Mouse (Mus musculus) lung, embryonic 14.5 days (tissue): ENCODE data around the gene Serbp1. TPM values are rescaled to one million over a fixed set of nuclear protein-coding genes. Genes with fewer than 3 reads are reported as not detected.

Experiments used
- ATAC-seq: fragments of 200-750 bp; cut with Nextera tagmentation; 2 replicates; pipeline ENCODE4 v1.8.0; 2017; ENCODE audit warnings: mild to moderate bottlenecking, moderate TSS enrichment, moderate library complexity; ENCODE audit not compliant: insufficient read depth
- DNase-seq: peaks from one replicate; pipeline ENCODE4 v3.0.0-alpha.2; 2015
- H3K27ac ChIP-seq: fragments of 300-500 bp; sonication (generic); 2 replicates; pipeline ENCODE4 v1.5.1; 2014; ENCODE audit warnings: low read depth, mild to moderate bottlenecking, moderate library complexity
- H3K27me3 ChIP-seq: fragments of 300-500 bp; sonication (generic); 2 replicates; pipeline ENCODE4 v1.6.1; 2014; ENCODE audit warnings: low read length, control low read depth; ENCODE audit not compliant: insufficient read depth
- H3K36me3 ChIP-seq: fragments of 300-500 bp; sonication (generic); 2 replicates; pipeline ENCODE4 v1.6.1; 2014; ENCODE audit warnings: control low read depth; ENCODE audit not compliant: insufficient read depth
- H3K4me1 ChIP-seq: fragments of 300-500 bp; sonication (generic); 2 replicates; pipeline ENCODE4 v1.6.1; 2014; ENCODE audit warnings: antibody characterized with exemption, control low read depth; ENCODE audit not compliant: insufficient read depth
- H3K4me2 ChIP-seq: fragments of 300-500 bp; sonication (generic); 2 replicates; pipeline ENCODE4 v1.6.1; 2014; ENCODE audit warnings: mild to moderate bottlenecking
- H3K4me3 ChIP-seq: fragments of 300-500 bp; sonication (generic); 2 replicates; pipeline ENCODE4 v1.5.1; 2014; ENCODE audit warnings: low read depth, low read length
- H3K9ac ChIP-seq: fragments of 300-500 bp; sonication (generic); 2 replicates; pipeline ENCODE4 v1.6.1; 2014
- H3K9me3 ChIP-seq: fragments of 300-500 bp; sonication (generic); 2 replicates; pipeline ENCODE4 v1.6.1; 2016; ENCODE audit warnings: low read depth, low read length, control low read depth
- CTCF ChIP-seq: IDR thresholded peaks from 2 replicates; pipeline ENCODE4 v1.5.1; 2016; ENCODE audit warnings: antibody characterized with exemption, low read depth
- WGBS: fragments of 180-500 bp; shearing (Covaris S2); extraction: QIAGEN DNeasy Blood & Tissue Kit; methylation state at CpG from one replicate; pipeline ENCODE4 v1.1.7; 2014; 5-methylcytosine and 5-hydroxymethylcytosine counted together
- polyA plus RNA-seq: library from polyadenylated mRNA; unstranded; fragments of >200 nt; fragmentation: Nextera tagmentation; extraction: Ambion mirVana; gene quantifications from 2 replicates; pipeline ENCODE4 v1.2.1, GENCODE M21; 2014

The Serbp1 gene
- polyA plus RNA-seq, 1 experiment from 2014 or later = 516 TPM

DNA sequence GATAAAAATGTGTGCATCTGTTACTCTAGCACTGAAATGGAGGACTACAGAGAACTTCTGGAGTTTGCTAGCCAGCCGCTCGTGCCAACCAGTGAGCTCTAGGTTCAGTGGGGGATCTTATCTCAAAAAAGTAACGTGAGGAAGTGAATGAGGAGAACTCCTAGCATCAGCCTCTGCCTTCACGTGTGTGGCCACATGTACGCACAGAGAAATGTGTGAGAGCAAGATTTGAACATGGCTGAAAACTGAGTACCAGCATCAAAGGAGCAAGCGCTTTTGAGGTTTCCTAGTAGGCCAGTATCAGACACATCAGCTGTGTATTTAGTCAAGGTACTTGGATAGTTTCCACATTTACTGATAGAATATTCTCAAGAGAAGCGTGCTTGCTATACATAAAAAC is 27.0 kb downstream of the Serbp1 start:
- no peak overlapping the region for H3K4me2 ChIP-seq
- H3K9me3 ChIP-seq = no peaks in the 10 kb centered on the region
- no peak overlapping the region for H3K9ac ChIP-seq
- no peaks in the 10 kb centered on the region for H3K4me1 ChIP-seq
- H3K36me3 ChIP-seq = no peaks in the 10 kb centered on the region
- H3K27me3 ChIP-seq = no peaks in the 10 kb centered on the region
- no peak for ATAC-seq
- no peak for TF ChIP-seq CTCF
- DNase-seq = no peak
- 79% methylated on average over 7 of the region's 7 CpGs for WGBS
- no peak overlapping the region for H3K4me3 ChIP-seq
- H3K27ac ChIP-seq = no peak overlapping the region

DNA sequence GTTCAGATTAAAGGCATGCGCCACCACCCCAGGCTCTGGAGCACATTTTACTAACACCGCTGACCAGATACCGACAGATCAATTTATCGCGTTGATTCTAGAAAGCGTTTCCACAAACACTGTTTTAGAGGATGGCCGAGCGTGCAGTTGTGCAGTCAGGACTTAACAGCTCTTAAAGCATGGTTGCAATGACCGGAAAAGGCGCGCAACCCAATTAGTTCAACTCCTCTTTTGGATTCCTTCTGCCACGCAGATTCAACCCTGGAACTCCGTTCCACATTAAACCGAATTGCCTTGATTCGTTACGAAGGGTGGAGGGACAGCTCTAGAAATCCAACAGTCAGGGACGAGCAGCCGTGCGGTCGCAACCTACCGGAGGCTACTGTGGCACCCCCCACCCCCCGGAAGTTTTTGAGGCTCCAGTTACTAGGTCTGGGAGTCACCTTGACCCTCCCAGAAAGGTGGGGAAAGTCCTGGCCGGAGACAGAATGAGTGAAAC is 28.2 kb downstream of the Serbp1 start:
- DNase-seq = peak; percentile 71
- 0 out of 2 replicates have a peak, but pooled peaks cover under 1% of the 10 kb centered on the region for H3K36me3 ChIP-seq
- peak overlapping the region; percentile 54 for H3K9ac ChIP-seq
- peak overlapping the region; percentile 79 for H3K27ac ChIP-seq
- under 1% methylated on average over 23 of the region's 23 CpGs for WGBS
- H3K4me1 ChIP-seq = no peaks in the 10 kb centered on the region
- peak overlapping the region; percentile 99 for H3K4me3 ChIP-seq
- ATAC-seq = peak; percentile 75
- H3K27me3 ChIP-seq = no peaks in the 10 kb centered on the region
- peak overlapping the region; percentile 65 for H3K4me2 ChIP-seq
- no peaks in the 10 kb centered on the region for H3K9me3 ChIP-seq
- no peak for TF ChIP-seq CTCF

DNA sequence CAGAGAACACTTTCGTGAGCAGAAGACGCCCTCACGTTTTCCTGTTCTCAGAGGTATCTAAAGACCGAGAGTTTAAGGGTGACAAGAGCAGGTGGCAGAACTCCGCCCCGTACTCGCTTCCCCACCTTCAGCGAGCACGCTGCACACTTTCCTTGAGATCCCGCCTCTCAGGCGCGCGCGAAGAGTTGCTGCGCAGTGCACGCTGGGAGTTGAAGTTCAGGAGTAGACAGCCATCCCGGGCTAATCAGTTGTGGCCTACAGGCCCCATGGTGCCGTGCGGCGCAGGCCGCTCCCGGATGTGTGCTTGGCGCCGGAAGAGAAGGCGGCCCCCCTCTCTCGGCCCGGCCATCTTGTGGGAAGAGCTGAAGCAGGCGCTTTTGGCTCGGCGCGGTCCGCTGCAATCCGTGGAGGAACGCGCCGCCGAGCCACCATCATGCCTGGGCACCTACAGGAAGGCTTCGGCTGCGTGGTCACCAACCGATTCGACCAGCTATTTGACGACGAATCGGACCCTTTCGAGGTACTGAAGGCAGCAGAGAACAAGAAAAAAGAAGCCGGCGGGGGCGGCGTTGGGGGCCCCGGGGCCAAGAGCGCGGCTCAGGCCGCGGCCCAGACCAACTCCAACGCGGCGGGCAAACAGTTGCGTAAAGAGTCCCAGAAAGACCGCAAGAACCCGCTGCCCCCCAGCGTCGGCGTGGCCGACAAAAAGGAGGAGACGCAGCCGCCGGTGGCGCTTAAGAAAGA is 28.9 kb downstream of the Serbp1 start:
- H3K9me3 ChIP-seq = no peaks in the 10 kb centered on the region
- peak overlapping the region; percentile 100 for H3K9ac ChIP-seq
- H3K4me3 ChIP-seq = peak overlapping the region; percentile 99
- H3K4me1 ChIP-seq = no peaks in the 10 kb centered on the region
- H3K36me3 ChIP-seq = peaks cover 6% of the 10 kb centered on the region
- H3K27me3 ChIP-seq = no peaks in the 10 kb centered on the region
- H3K27ac ChIP-seq = peak overlapping the region; percentile 89
- peak; percentile 100 for ATAC-seq
- peak; percentile 98 for DNase-seq
- TF ChIP-seq CTCF = no peak
- under 1% methylated on average over 68 of the region's 68 CpGs for WGBS
- H3K4me2 ChIP-seq = peak overlapping the region; percentile 65

GRCm38 (mm10) chr6:67267408-67268244 is 29.6 kb downstream of the Serbp1 start:
- Histone ChIP-seq H3K27me3 (no peaks in the 10 kb centered on the region), H3K27ac (peak overlapping the region; percentile 89), H3K9ac (peak overlapping the region; percentile 100), H3K4me2 (peak overlapping the region; percentile 65), H3K4me3 (peak overlapping the region; percentile 99), H3K9me3 (no peaks in the 10 kb centered on the region), H3K36me3 (peaks cover 14% of the 10 kb centered on the region), H3K4me1 (no peaks in the 10 kb centered on the region)
- peak; percentile 11 for ATAC-seq
- DNase-seq = peak; percentile 76
- no peak for TF ChIP-seq CTCF
- under 1% methylated on average over 63 of the region's 65 CpGs for WGBS

DNA sequence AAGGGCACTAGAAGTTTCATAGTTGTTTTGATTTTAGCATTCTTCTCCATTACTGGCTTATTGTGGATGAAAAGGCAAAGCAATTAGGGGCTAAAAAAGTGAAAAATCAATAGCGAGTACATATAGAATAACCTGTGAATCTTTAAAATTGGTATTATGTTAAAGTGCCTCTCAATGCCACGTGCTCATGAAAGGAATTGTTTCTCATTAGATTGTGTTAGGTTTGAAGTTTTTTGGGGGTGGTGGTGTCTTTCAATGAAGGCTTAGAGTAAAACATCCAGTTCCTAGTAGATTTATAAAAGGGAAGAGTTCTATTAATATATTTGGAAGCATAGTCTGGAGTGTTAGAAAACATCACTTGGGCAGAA is 30.3 kb downstream of the Serbp1 start:
- DNase-seq (no peak), ATAC-seq (no peak)
- no peaks in the 10 kb centered on the region for H3K9me3 ChIP-seq
- H3K27ac ChIP-seq = no peak overlapping the region; the same call in 1 of the 2 replicates
- WGBS = 0% methylated on average over 2 of the region's 2 CpGs
- no peaks in the 10 kb centered on the region for H3K27me3 ChIP-seq
- peaks cover 19% of the 10 kb centered on the region for H3K36me3 ChIP-seq
- H3K4me1 ChIP-seq = no peaks in the 10 kb centered on the region
- TF ChIP-seq CTCF = no peak
- H3K4me2 ChIP-seq = peak overlapping the region; percentile 65
- H3K4me3 ChIP-seq = peak overlapping the region; percentile 99
- H3K9ac ChIP-seq = peak overlapping the region; percentile 100

DNA sequence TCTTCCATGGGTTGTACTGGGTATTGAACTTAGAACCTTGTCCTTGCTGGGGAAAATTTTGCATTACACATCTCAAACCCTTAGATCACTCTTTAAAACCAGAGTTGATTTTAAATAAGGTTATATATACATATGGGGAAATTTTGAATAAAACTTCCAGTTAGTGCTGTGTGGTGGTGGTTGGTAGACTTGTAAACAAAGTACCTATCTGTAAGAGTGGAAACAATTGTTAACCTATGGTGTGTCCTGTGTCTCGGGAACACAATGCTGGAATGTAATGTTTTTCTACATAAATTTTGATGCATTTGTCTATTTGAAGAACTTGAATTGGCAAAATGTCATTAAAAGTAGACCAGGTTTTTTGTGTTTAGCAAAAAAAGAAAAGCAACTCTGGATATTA is 31.0 kb downstream of the Serbp1 start:
- peak overlapping the region; percentile 99 for H3K4me3 ChIP-seq
- peak overlapping the region; percentile 65 for H3K4me2 ChIP-seq
- H3K9me3 ChIP-seq = no peaks in the 10 kb centered on the region
- H3K9ac ChIP-seq = peak overlapping the region; percentile 19
- WGBS = 6% methylated on average over 1 of the region's 1 CpGs
- H3K27ac ChIP-seq = no peak overlapping the region
- H3K27me3 ChIP-seq = no peaks in the 10 kb centered on the region
- DNase-seq (peak; percentile 33), ATAC-seq (no peak)
- no peaks in the 10 kb centered on the region for H3K4me1 ChIP-seq
- H3K36me3 ChIP-seq = peaks cover 25% of the 10 kb centered on the region
- no peak for TF ChIP-seq CTCF

DNA sequence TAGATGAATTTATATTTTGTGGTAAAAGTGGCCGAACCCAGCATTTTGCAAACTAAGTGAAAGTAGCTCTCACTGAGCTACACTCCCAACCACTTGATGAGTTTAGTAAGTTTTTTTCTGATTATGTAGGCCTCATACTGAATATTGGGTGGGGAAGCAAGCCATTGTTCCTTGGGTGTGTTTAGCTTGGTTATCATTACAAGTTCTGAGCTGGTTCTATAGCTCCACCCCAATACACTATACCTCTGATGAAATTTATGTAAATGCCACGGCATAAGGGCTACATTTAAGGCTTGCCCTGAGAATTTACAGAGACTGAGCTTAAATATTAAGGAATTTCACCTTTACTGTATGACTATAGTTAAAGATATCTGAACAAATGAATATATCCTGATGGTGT is 31.5 kb downstream of the Serbp1 start:
- DNase-seq = no peak
- no peak overlapping the region for H3K27ac ChIP-seq
- no peaks in the 10 kb centered on the region for H3K4me1 ChIP-seq
- ATAC-seq = no peak
- TF ChIP-seq CTCF = no peak
- H3K27me3 ChIP-seq = no peaks in the 10 kb centered on the region
- no peaks in the 10 kb centered on the region for H3K9me3 ChIP-seq
- peak overlapping the region; percentile 99 for H3K4me3 ChIP-seq
- peak overlapping the region; percentile 19 for H3K9ac ChIP-seq
- WGBS = 13% methylated on average over 2 of the region's 2 CpGs
- H3K4me2 ChIP-seq = peak overlapping the region; percentile 65
- peaks cover 30% of the 10 kb centered on the region for H3K36me3 ChIP-seq
